Mouse (Mus musculus) MEL (cell line): Measurements from ENCODE around the gene Rap1gds1. TPM values are rescaled to one million over a fixed set of nuclear protein-coding genes. Genes with fewer than 3 reads are reported as not detected.

ENCODE experiments used
- DNase-seq: peaks from one replicate; pipeline ENCODE4 v3.0.0; 2011; ENCODE audit warnings: low read depth, low spot score
- H3K27ac ChIP-seq: 2 replicates; pipeline ENCODE4 v1.5.1; 2012; ENCODE audit warnings: low read depth, mild to moderate bottlenecking, control low read depth, low read length, moderate library complexity; ENCODE audit not compliant: control insufficient read depth
- H3K27me3 ChIP-seq, 2 experiments: fragments of 150-350 bp in 1 of 2; sonication (generic) in 1 of 2; 2 replicates each; pipeline ENCODE4 v1.6.1; 2012; ENCODE audit warnings: low read length in 2 of 2, mild to moderate bottlenecking in 2 of 2, improper control_type of control experiment in 1 of 2, moderate library complexity in 1 of 2; ENCODE audit not compliant: insufficient read depth in 2 of 2, control insufficient read depth in 1 of 2
- H3K36me3 ChIP-seq, 2 experiments: 2 replicates each; pipeline ENCODE4 v1.6.1; 2012 to 2014; ENCODE audit warnings: low read length in 2 of 2, improper control_type of control experiment in 1 of 2, inconsistent platforms in 1 of 2, mild to moderate bottlenecking in 1 of 2; ENCODE audit not compliant: insufficient read depth in 2 of 2, control insufficient read depth in 1 of 2
- H3K4me1 ChIP-seq, 2 experiments: fragments of 150-350 bp in 1 of 2; sonication (generic) in 1 of 2; 2 replicates each; pipeline ENCODE4 v1.6.1; 2012; ENCODE audit warnings: low read length in 2 of 2, improper control_type of control experiment in 1 of 2, mild to moderate bottlenecking in 1 of 2; ENCODE audit not compliant: insufficient read depth in 2 of 2, control insufficient read depth in 1 of 2
- H3K4me3 ChIP-seq, 2 experiments: fragments of 150-350 bp in 1 of 2; sonication (generic) in 1 of 2; 2 replicates each; pipeline ENCODE4 v1.5.1; 2012; ENCODE audit warnings: low read depth in 2 of 2, low read length in 2 of 2, mild to moderate bottlenecking in 2 of 2, moderate library complexity in 2 of 2, control low read depth in 1 of 2, improper control_type of control experiment in 1 of 2; ENCODE audit not compliant: control insufficient read depth in 1 of 2, insufficient read depth in 1 of 2
- H3K79me2 ChIP-seq: 2 replicates; pipeline ENCODE4 v1.6.1; 2012; ENCODE audit warnings: mild to moderate bottlenecking, low read length, moderate library complexity; ENCODE audit not compliant: control insufficient read depth, poor library complexity, insufficient read depth
- H3K9ac ChIP-seq: 2 replicates; pipeline ENCODE4 v1.6.1; 2012; ENCODE audit warnings: low read depth, mild to moderate bottlenecking, control low read depth, low read length, moderate library complexity; ENCODE audit not compliant: control insufficient read depth, poor library complexity, severe bottlenecking
- H3K9me3 ChIP-seq: fragments of 150-350 bp; sonication (generic); replicated peaks from 2 replicates; pipeline ENCODE4 v1.6.1; 2012; ENCODE audit warnings: mild to moderate bottlenecking, low read length, improper control_type of control experiment, moderate library complexity; ENCODE audit not compliant: insufficient read depth
- BHLHE40 ChIP-seq: IDR thresholded peaks from 2 replicates; pipeline ENCODE4 v1.6.1; 2012; ENCODE audit warnings: low read depth, mild to moderate bottlenecking, inconsistent platforms, low read length, improper control_type of control experiment, borderline replicate concordance
- CHD1 ChIP-seq: IDR thresholded peaks from 2 replicates; pipeline ENCODE4 v1.6.1; 2012; ENCODE audit warnings: low read depth, mild to moderate bottlenecking, inconsistent platforms, low read length, improper control_type of control experiment
- EP300 ChIP-seq, 2 experiments: IDR thresholded peaks; 2 replicates each; pipeline ENCODE4 v1.6.1; 2011; ENCODE audit warnings: improper control_type of control experiment in 2 of 2, low read length in 2 of 2, low read depth in 1 of 2, mild to moderate bottlenecking in 1 of 2
- GATA1 ChIP-seq: IDR thresholded peaks from 2 replicates; pipeline ENCODE4 v1.6.1; 2011; ENCODE audit warnings: low read depth, low read length, improper control_type of control experiment
- JUND ChIP-seq: IDR thresholded peaks from 2 replicates; pipeline ENCODE4 v1.6.1; 2011; ENCODE audit warnings: low read depth, mild to moderate bottlenecking, improper control_type of control experiment, low read length
- KAT2A ChIP-seq: conservative IDR thresholded peaks from 2 replicates; pipeline ENCODE4 v1.6.1; 2012; ENCODE audit warnings: low read depth, low read length, improper control_type of control experiment, inconsistent platforms
- MAX ChIP-seq: IDR thresholded peaks from 2 replicates; pipeline ENCODE4 v1.6.1; 2011; ENCODE audit warnings: low read length, improper control_type of control experiment
- MYC ChIP-seq: IDR thresholded peaks from 2 replicates; pipeline ENCODE4 v1.6.1; 2011; ENCODE audit warnings: low read depth, mild to moderate bottlenecking, low read length, improper control_type of control experiment, moderate library complexity
- SMC3 ChIP-seq: IDR thresholded peaks from 2 replicates; pipeline ENCODE4 v1.6.1; 2011; ENCODE audit warnings: low read depth, low read length, improper control_type of control experiment
- TBP ChIP-seq: IDR thresholded peaks from 2 replicates; pipeline ENCODE4 v1.8.0; 2011; ENCODE audit warnings: low read depth, low read length, improper control_type of control experiment
- UBTF ChIP-seq: IDR thresholded peaks from 2 replicates; pipeline ENCODE4 v1.6.1; 2012; ENCODE audit warnings: low read depth, mild to moderate bottlenecking, inconsistent platforms, low read length, improper control_type of control experiment, moderate library complexity, borderline replicate concordance; ENCODE audit not compliant: insufficient read depth
- USF1 ChIP-seq: IDR thresholded peaks from 2 replicates; pipeline ENCODE4 v1.6.1; 2014; ENCODE audit warnings: low read depth, mild to moderate bottlenecking, inconsistent platforms, low read length, improper control_type of control experiment, moderate library complexity
- ZC3H11A ChIP-seq: IDR thresholded peaks from 2 replicates; pipeline ENCODE4 v1.6.1; 2012; ENCODE audit warnings: low read depth, mild to moderate bottlenecking, inconsistent platforms, low read length, improper control_type of control experiment
- ZKSCAN1 ChIP-seq: IDR thresholded peaks from 2 replicates; pipeline ENCODE4 v1.6.1; 2012; ENCODE audit warnings: low read depth, mild to moderate bottlenecking, inconsistent platforms, low read length, improper control_type of control experiment, moderate library complexity
- ZMIZ1 ChIP-seq: IDR thresholded peaks from 2 replicates; pipeline ENCODE4 v1.6.1; 2012; ENCODE audit warnings: low read depth, mild to moderate bottlenecking, inconsistent platforms, low read length, improper control_type of control experiment, moderate library complexity
- polyA plus RNA-seq, 2 experiments: library from polyadenylated mRNA; stranded (reverse) in 1 of 2; unstranded in 1 of 2; fragments of >175 nt in 1 of 2; fragments of >200 nt in 1 of 2; gene quantifications; 2 replicates each; pipeline versions ENCODE4 v1.2.1 to v1.2.4; 2012; ENCODE audit warnings: low replicate concordance in 2 of 2, low read depth in 1 of 2; ENCODE audit not compliant: insufficient read length in 2 of 2, insufficient read depth in 1 of 2, missing spikeins in 1 of 2
- total RNA-seq: library from RNA; depleted of rRNA; stranded (reverse); fragments of 300-350 nt; gene quantifications from 2 replicates; pipeline ENCODE4 v1.2.3, GENCODE M21; 2012

The Rap1gds1 gene
- total and polyA plus RNA-seq, 3 experiments, result 34.7 to 67.2 (median 53.3) TPM

- H3K4me3 ChIP-seq, result no peak overlapping the region
- no peak for TF ChIP-seq UBTF
- TF ChIP-seq USF1, result no peak
- no peak for TF ChIP-seq ZKSCAN1
- TF ChIP-seq JUND, result no peak
- no peak for TF ChIP-seq CHD1
- TF ChIP-seq MAX, result no peak
- no peak for TF ChIP-seq KAT2A
- no peak for TF ChIP-seq ZC3H11A
- TF ChIP-seq BHLHE40, result no peak
- no peak for TF ChIP-seq MYC
- no peak for TF ChIP-seq ZMIZ1
- TF ChIP-seq GATA1, result no peak
- TF ChIP-seq EP300 (IDR thresholded peaks at IDR 0.05; ENCODE audit: low read depth in 1 of 2, low read length in 2 of 2), result no peak
- no peak for TF ChIP-seq TBP
- H3K79me2 ChIP-seq, result no peaks in the 10 kb centered on the region
- H3K36me3 ChIP-seq, result peaks cover 2 to 10% of the 10 kb centered on the region in 2 experiments; a peak in 2 of 4 replicates
- H3K27me3 ChIP-seq, result no peaks in the 10 kb centered on the region
- H3K9me3 ChIP-seq, result no peaks in the 10 kb centered on the region
- no peak overlapping the region for H3K27ac ChIP-seq
- H3K9ac ChIP-seq, result no peak overlapping the region
- no peaks in the 10 kb centered on the region for H3K4me1 ChIP-seq
- no peak for DNase-seq
Observed at GRCm38 (mm10) chr3:139000071-139000867, 74.7 kb downstream of the Rap1gds1 start.

GRCm38 (mm10) chr3:138993473-138993872 is 81.5 kb downstream of the Rap1gds1 start:
- no peak for DNase-seq
- Histone ChIP-seq H3K79me2 (no peaks in the 10 kb centered on the region), H3K4me3 (no peak overlapping the region), H3K27me3 (no peaks in the 10 kb centered on the region), H3K4me1 (peaks cover 15 to 21% of the 10 kb centered on the region in 2 experiments), H3K36me3 (peaks cover 4 to 30% of the 10 kb centered on the region in 2 experiments; a peak in 3 of 4 replicates), H3K9me3 (no peaks in the 10 kb centered on the region), H3K27ac (no peak overlapping the region), H3K9ac (no peak overlapping the region)
- TF ChIP-seq MYC (no peak), USF1 (no peak), SMC3 (no peak)
